Mouse (Mus musculus) CH12.LX (cell line): ENCODE measurements around the gene Prdx1. TPM values are rescaled to one million over a fixed set of nuclear protein-coding genes. Genes with fewer than 3 reads are reported as not detected.

Experiments used
- DNase-seq: peaks from one replicate; pipeline ENCODE4 v3.0.0-alpha.2; 2013; ENCODE audit errors: extremely low read depth
- H3K27ac ChIP-seq: 2 replicates; pipeline ENCODE4 v1.5.1; 2012; ENCODE audit warnings: low read depth, mild to moderate bottlenecking, control low read depth, moderate library complexity; ENCODE audit not compliant: insufficient read depth
- H3K27me3 ChIP-seq: replicated peaks from 2 replicates; pipeline ENCODE3; 2012; ENCODE audit warnings: inconsistent platforms
- H3K36me3 ChIP-seq, 2 experiments: replicated peaks in 1 of 2; 2 replicates each; pipeline versions ENCODE3 to v1.6.1; 2012; ENCODE audit warnings: inconsistent platforms in 1 of 2, low read length in 1 of 2, mild to moderate bottlenecking in 1 of 2, mixed read lengths in 1 of 2, moderate library complexity in 1 of 2; ENCODE audit not compliant: control insufficient read depth in 1 of 2, insufficient read depth in 1 of 2
- H3K4me1 ChIP-seq, 2 experiments: 2 replicates each; pipeline ENCODE4 v1.6.1; 2012; ENCODE audit warnings: inconsistent platforms in 1 of 2, moderate library complexity in 1 of 2; ENCODE audit not compliant: insufficient read depth in 2 of 2, control insufficient read depth in 1 of 2
- H3K4me2 ChIP-seq: 2 replicates; pipeline ENCODE4 v1.6.1; 2012; ENCODE audit warnings: low read depth, mild to moderate bottlenecking, control low read depth; ENCODE audit not compliant: poor library complexity, insufficient read depth, severe bottlenecking
- H3K4me3 ChIP-seq, 3 experiments: fragments of 150-350 bp in 1 of 3; sonication (generic) in 1 of 3; replicated peaks in 1 of 3; 2 replicates each; pipeline versions ENCODE3 to v1.5.1; 2011 to 2012; ENCODE audit warnings: low read depth in 2 of 3, low read length in 2 of 3, mild to moderate bottlenecking in 2 of 3, moderate library complexity in 2 of 3, control low read depth in 1 of 3, improper control_type of control experiment in 1 of 3, inconsistent platforms in 1 of 3, mixed read lengths in 1 of 3; ENCODE audit not compliant: poor library complexity in 1 of 3
- H3K79me2 ChIP-seq: replicated peaks from 2 replicates; pipeline ENCODE4 v1.6.1; 2012; ENCODE audit warnings: mild to moderate bottlenecking, moderate library complexity; ENCODE audit not compliant: control insufficient read depth, poor library complexity, insufficient read depth, severe bottlenecking; ENCODE audit errors: extremely low read depth
- H3K9ac ChIP-seq: 2 replicates; pipeline ENCODE4 v1.6.1; 2012; ENCODE audit warnings: low read depth, mild to moderate bottlenecking, control low read depth, moderate library complexity; ENCODE audit not compliant: insufficient read depth
- H3K9me3 ChIP-seq: replicated peaks from 2 replicates; pipeline ENCODE3; 2012; ENCODE audit warnings: low read length, inconsistent platforms, mixed read lengths
- BHLHE40 ChIP-seq: IDR thresholded peaks from 2 replicates; pipeline ENCODE4 v1.6.1; 2011; ENCODE audit warnings: mild to moderate bottlenecking, low read depth, low read length, improper control_type of control experiment
- CHD1 ChIP-seq: IDR thresholded peaks from 2 replicates; pipeline ENCODE4 v1.6.1; 2012; ENCODE audit warnings: low read depth, low read length, improper control_type of control experiment, inconsistent platforms
- CHD2 ChIP-seq: IDR thresholded peaks from 2 replicates; pipeline ENCODE4 v1.6.1; 2011; ENCODE audit warnings: low read length, improper control_type of control experiment
- CTCF ChIP-seq, 2 experiments: IDR thresholded peaks in 1 of 2; conservative IDR thresholded peaks in 1 of 2; 2 replicates each; pipeline ENCODE4 v1.5.1; 2011 to 2012; ENCODE audit warnings: low read depth in 2 of 2, low read length in 2 of 2, improper control_type of control experiment in 1 of 2, inconsistent platforms in 1 of 2, mild to moderate bottlenecking in 1 of 2, moderate library complexity in 1 of 2
- GABPA ChIP-seq: IDR thresholded peaks from 2 replicates; pipeline ENCODE4 v1.6.1; 2012; ENCODE audit warnings: low read depth, low read length, improper control_type of control experiment, inconsistent platforms; ENCODE audit not compliant: insufficient replicate concordance
- IRF4 ChIP-seq: IDR thresholded peaks from 2 replicates; pipeline ENCODE4 v1.6.1; 2014; ENCODE audit warnings: low read depth, mild to moderate bottlenecking, inconsistent platforms, low read length, improper control_type of control experiment
- JUN ChIP-seq: IDR thresholded peaks from 2 replicates; pipeline ENCODE4 v1.6.1; 2011; ENCODE audit warnings: low read depth, mild to moderate bottlenecking, low read length, improper control_type of control experiment, moderate library complexity; ENCODE audit not compliant: insufficient read depth
- JUND ChIP-seq: conservative IDR thresholded peaks from 2 replicates; pipeline ENCODE4 v1.6.1; 2011; ENCODE audit warnings: low read depth, low read length, improper control_type of control experiment
- KAT2A ChIP-seq: IDR thresholded peaks from 2 replicates; pipeline ENCODE4 v1.6.1; 2012; ENCODE audit warnings: low read length, improper control_type of control experiment, inconsistent platforms; ENCODE audit not compliant: insufficient replicate concordance
- MXI1 ChIP-seq: IDR thresholded peaks from 2 replicates; pipeline ENCODE4 v1.6.1; 2011; ENCODE audit warnings: mild to moderate bottlenecking, low read depth, low read length, improper control_type of control experiment
- NELFE ChIP-seq: IDR thresholded peaks from 2 replicates; pipeline ENCODE4 v1.6.1; 2011; ENCODE audit warnings: low read depth, low read length, improper control_type of control experiment
- POLR2A ChIP-seq: IDR thresholded peaks from 2 replicates; pipeline ENCODE4 v1.6.1; 2011; ENCODE audit warnings: low read depth, mild to moderate bottlenecking, improper control_type of control experiment, low read length
- RAD21 ChIP-seq: IDR thresholded peaks from 2 replicates; pipeline ENCODE4 v1.6.1; 2011; ENCODE audit warnings: low read depth, mild to moderate bottlenecking, low read length, improper control_type of control experiment, moderate library complexity
- RCOR1 ChIP-seq: conservative IDR thresholded peaks from 2 replicates; pipeline ENCODE4 v1.6.1; 2012; ENCODE audit warnings: low read depth, mild to moderate bottlenecking, inconsistent platforms, low read length, improper control_type of control experiment
- SIN3A ChIP-seq: IDR thresholded peaks from 2 replicates; pipeline ENCODE4 v1.6.1; 2012; ENCODE audit warnings: low read length, improper control_type of control experiment, inconsistent platforms
- TCF12 ChIP-seq: IDR thresholded peaks from 2 replicates; pipeline ENCODE4 v1.6.1; 2014; ENCODE audit warnings: low read depth, mild to moderate bottlenecking, inconsistent platforms, low read length, improper control_type of control experiment
- UBTF ChIP-seq: IDR thresholded peaks from 2 replicates; pipeline ENCODE4 v1.6.1; 2012; ENCODE audit warnings: low read depth, mild to moderate bottlenecking, inconsistent platforms, low read length, improper control_type of control experiment, moderate library complexity
- USF1 ChIP-seq: IDR thresholded peaks from 2 replicates; pipeline ENCODE4 v1.6.1; 2014; ENCODE audit warnings: low read depth, mild to moderate bottlenecking, inconsistent platforms, low read length, improper control_type of control experiment
- USF2 ChIP-seq: conservative IDR thresholded peaks from 2 replicates; pipeline ENCODE4 v1.6.1; 2011; ENCODE audit warnings: low read depth, low read length, improper control_type of control experiment
- ZMIZ1 ChIP-seq: IDR thresholded peaks from 2 replicates; pipeline ENCODE4 v1.6.1; 2012; ENCODE audit warnings: low read depth, mild to moderate bottlenecking, inconsistent platforms, low read length, improper control_type of control experiment
- dilution Hi-C: fragments of 300-500 bp; cut with MboI; formaldehyde crosslinking; loops from 2 replicates; pipeline ENCODE4 v1.14.3; 2020; ENCODE audit warnings: low sequenced_read_pairs; ENCODE audit not compliant: extremely low pct_unique_long_range_greater_than_20kb, extremely low pct_ligation_motif_present
- in situ Hi-C: fragments of 300-500 bp; cut with MboI; formaldehyde crosslinking; loops from 3 replicates; pipeline ENCODE4 v1.14.3; 2019; ENCODE audit warnings: low sequenced_read_pairs, low pct_ligation_motif_present, low pct_unique_long_range_greater_than_20kb, mixed read lengths
- polyA plus RNA-seq: library from polyadenylated mRNA; unstranded; fragments of >175 nt; gene quantifications from 2 replicates; pipeline ENCODE4 v1.2.1, GENCODE M21; 2012; ENCODE audit warnings: low read depth; ENCODE audit not compliant: insufficient read length
- total RNA-seq, 2 experiments: library from RNA; depleted of rRNA; stranded (reverse); fragments of 300-350 nt in 1 of 2; fragments of >200 nt in 1 of 2; gene quantifications; 2 replicates each; pipeline ENCODE4 v1.2.3; 2012 to 2014

Gene Prdx1
- total and polyA plus RNA-seq, 3 experiments: 269 to 1,274 (median 934) TPM

- TF ChIP-seq BHLHE40 (peak; percentile 49), IRF4 (no peak; the same call in 1 of the 2 replicates), USF1 (peak; percentile 90), JUND (no peak)
These were observed 35.2 kb downstream of the Prdx1 start, which contains the start of gene Tesk2 (continued) for GRCm38 (mm10) chr4:116720343-116721097.

GRCm38 (mm10) chr4:116721098-116721628, 35.8 kb downstream of the Prdx1 start:
- dilution Hi-C loops (no loop called here), in situ Hi-C loops (no loop called here)
- TF ChIP-seq JUND (no peak), UBTF (peak; percentile 88; the same call in 1 of the 2 replicates), NELFE (peak; percentile 7; the same call in 1 of the 2 replicates), MXI1 (peak; percentile 61; the same call in 1 of the 2 replicates), IRF4 (no peak; the same call in 1 of the 2 replicates), KAT2A (no peak), SIN3A (peak; percentile 53; the same call in 1 of the 2 replicates), CHD1 (0 out of 2 replicates have a peak, but pooled peaks have one; percentile 73), ZMIZ1 (no peak; the same call in 1 of the 2 replicates)
- Histone ChIP-seq H3K4me3 (peak overlapping the region; percentile 83 to 93 (median 89)), H3K9ac (peak overlapping the region; percentile 81), H3K36me3 (peaks cover 6 to 9% of the 10 kb centered on the region in 2 experiments), H3K9me3 (no peaks in the 10 kb centered on the region), H3K27ac (peak overlapping the region; percentile 92), H3K27me3 (no peaks in the 10 kb centered on the region), H3K4me2 (peak overlapping the region; percentile 57), H3K79me2 (peaks cover 4% of the 10 kb centered on the region; the same call in 1 of the 2 replicates), H3K4me1 (peaks cover 5 to 23% of the 10 kb centered on the region in 2 experiments)
- no peak for DNase-seq

GRCm38 (mm10) chr4:116722230-116722629, 36.9 kb downstream of the Prdx1 start:
- Histone ChIP-seq H3K27me3 (no peaks in the 10 kb centered on the region), H3K4me2 (peak overlapping the region; percentile 95; the same call in 1 of the 2 replicates), H3K27ac (no peak overlapping the region), H3K4me3 (peak overlapping the region in 1 of 3 experiments; percentile 83), H3K36me3 (peaks cover 2 to 4% of the 10 kb centered on the region in 2 experiments), H3K79me2 (peaks cover 4% of the 10 kb centered on the region; the same call in 1 of the 2 replicates), H3K9ac (peak overlapping the region; percentile 81; the same call in 1 of the 2 replicates), H3K9me3 (no peaks in the 10 kb centered on the region), H3K4me1 (peaks cover 5 to 23% of the 10 kb centered on the region in 2 experiments)
- dilution Hi-C loops (no loop called here), in situ Hi-C loops (no loop called here)
- TF ChIP-seq CTCF (conservative IDR thresholded peaks at IDR 0.05 in 1 of 2, IDR thresholded peaks at IDR 0.05 in 1 of 2; ENCODE audit: low read depth in 2 of 2, low read length in 2 of 2): no peak
- TF ChIP-seq USF2: no peak
- TF ChIP-seq JUN: no peak
- no peak for TF ChIP-seq UBTF
- TF ChIP-seq RAD21: no peak
- TF ChIP-seq RCOR1: no peak
- TF ChIP-seq TCF12: no peak
- no peak for TF ChIP-seq POLR2A
- TF ChIP-seq CHD2: no peak
- no peak for TF ChIP-seq GABPA
- DNase-seq: no peak
